Mouse (Mus musculus): Measurements from ENCODE around the gene Pm20d1. TPM values are rescaled to one million over a fixed set of nuclear protein-coding genes. Genes with fewer than 3 reads are reported as not detected.

Gene Pm20d1
- polyA plus RNA-seq, 1 experiment from 2014 or later = 17.3 TPM

GRCm38 (mm10) chr1:131771440-131771839, 25.7 kb upstream of the Pm20d1 start:
- H3K4me3 ChIP-seq (ENCODE audit: low read depth, low read length) = no peak overlapping the region
- no peaks in the 10 kb centered on the region for H3K9me3 ChIP-seq (ENCODE audit: control insufficient read depth)
- H3K36me3 ChIP-seq (ENCODE audit: control insufficient read depth, insufficient read depth) = no peaks in the 10 kb centered on the region
- H3K4me2 ChIP-seq (replicated peaks; ENCODE audit: low read depth) = no peak overlapping the region
- ATAC-seq = no peak
- H3K9ac ChIP-seq (ENCODE audit: low read depth, low read length) = no peak overlapping the region
- H3K4me1 ChIP-seq (replicated peaks; ENCODE audit: control insufficient read depth, insufficient read depth, low read length) = no peaks in the 10 kb centered on the region
- no peaks in the 10 kb centered on the region for H3K27me3 ChIP-seq (replicated peaks; ENCODE audit: control insufficient read depth, insufficient read depth, low read length)
- no peak for TF ChIP-seq CTCF (IDR thresholded peaks at IDR 0.05; ENCODE audit: low read depth)
- no peak overlapping the region for H3K27ac ChIP-seq (ENCODE audit: low read depth, low read length)

- no peak for ATAC-seq
- no peak overlapping the region for H3K4me3 ChIP-seq (ENCODE audit: low read depth, low read length)
- H3K27ac ChIP-seq (ENCODE audit: low read depth, low read length) = no peak overlapping the region
- no peak overlapping the region for H3K4me2 ChIP-seq (replicated peaks; ENCODE audit: low read depth)
- H3K9me3 ChIP-seq (ENCODE audit: control insufficient read depth) = no peaks in the 10 kb centered on the region
- TF ChIP-seq CTCF (IDR thresholded peaks at IDR 0.05; ENCODE audit: low read depth) = no peak
- 53% methylated on average over 3 of the region's 3 CpGs for WGBS
- H3K9ac ChIP-seq (ENCODE audit: low read depth, low read length) = no peak overlapping the region
- no peaks in the 10 kb centered on the region for H3K36me3 ChIP-seq (ENCODE audit: control insufficient read depth, insufficient read depth)
- H3K27me3 ChIP-seq (replicated peaks; ENCODE audit: control insufficient read depth, insufficient read depth, low read length) = no peaks in the 10 kb centered on the region
- no peaks in the 10 kb centered on the region for H3K4me1 ChIP-seq (replicated peaks; ENCODE audit: control insufficient read depth, insufficient read depth, low read length)
Observed at GRCm38 (mm10) chr1:131794591-131794990, 2.6 kb upstream of the Pm20d1 start.

GRCm38 (mm10) chr1:131795171-131795570, 2.0 kb upstream of the Pm20d1 start:
- Histone ChIP-seq H3K9me3 (ENCODE audit: control insufficient read depth) (no peaks in the 10 kb centered on the region), H3K27ac (ENCODE audit: low read depth, low read length) (no peak overlapping the region), H3K4me1 (replicated peaks; ENCODE audit: control insufficient read depth, insufficient read depth, low read length) (no peaks in the 10 kb centered on the region), H3K27me3 (replicated peaks; ENCODE audit: control insufficient read depth, insufficient read depth, low read length) (no peaks in the 10 kb centered on the region), H3K9ac (ENCODE audit: low read depth, low read length) (no peak overlapping the region), H3K36me3 (ENCODE audit: control insufficient read depth, insufficient read depth) (no peaks in the 10 kb centered on the region), H3K4me2 (replicated peaks; ENCODE audit: low read depth) (no peak overlapping the region), H3K4me3 (ENCODE audit: low read depth, low read length) (no peak overlapping the region)
- WGBS = 79% methylated on average over 3 of the region's 3 CpGs
- ATAC-seq = no peak
- no peak for TF ChIP-seq CTCF (IDR thresholded peaks at IDR 0.05; ENCODE audit: low read depth)

DNA sequence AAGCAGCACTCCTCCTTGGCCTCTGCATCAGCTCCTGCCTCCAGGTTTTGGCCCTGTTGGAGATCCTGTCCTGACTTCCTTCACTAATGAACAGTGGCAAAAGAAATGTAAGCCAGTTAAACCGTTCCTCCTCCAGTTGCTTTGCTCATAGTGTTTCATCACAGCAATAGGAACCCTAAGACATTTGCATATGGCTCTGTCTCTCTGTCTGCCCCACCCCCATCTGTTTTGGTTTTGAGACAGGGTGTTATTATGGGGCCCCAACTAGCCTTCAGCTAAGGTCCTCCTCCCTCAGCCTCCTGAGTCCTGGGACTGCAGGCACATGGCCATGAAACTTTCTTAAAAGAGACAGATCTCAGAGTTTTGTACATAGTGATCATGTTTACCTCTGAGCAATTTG, 2.8 kb downstream of the Pm20d1 start:
- Histone ChIP-seq H3K9ac (ENCODE audit: low read depth, low read length) (no peak overlapping the region), H3K27me3 (replicated peaks; ENCODE audit: control insufficient read depth, insufficient read depth, low read length) (no peaks in the 10 kb centered on the region), H3K36me3 (ENCODE audit: control insufficient read depth, insufficient read depth) (0 out of 2 replicates have a peak, but pooled peaks cover 4% of the 10 kb centered on the region), H3K9me3 (ENCODE audit: control insufficient read depth) (no peaks in the 10 kb centered on the region), H3K4me1 (replicated peaks; ENCODE audit: control insufficient read depth, insufficient read depth, low read length) (no peaks in the 10 kb centered on the region), H3K27ac (ENCODE audit: low read depth, low read length) (no peak overlapping the region), H3K4me3 (ENCODE audit: low read depth, low read length) (no peak overlapping the region), H3K4me2 (replicated peaks; ENCODE audit: low read depth) (no peak overlapping the region)
- no peak for TF ChIP-seq CTCF (IDR thresholded peaks at IDR 0.05; ENCODE audit: low read depth)
- 50% methylated on average over 1 of the region's 1 CpGs for WGBS
- ATAC-seq = no peak

DNA sequence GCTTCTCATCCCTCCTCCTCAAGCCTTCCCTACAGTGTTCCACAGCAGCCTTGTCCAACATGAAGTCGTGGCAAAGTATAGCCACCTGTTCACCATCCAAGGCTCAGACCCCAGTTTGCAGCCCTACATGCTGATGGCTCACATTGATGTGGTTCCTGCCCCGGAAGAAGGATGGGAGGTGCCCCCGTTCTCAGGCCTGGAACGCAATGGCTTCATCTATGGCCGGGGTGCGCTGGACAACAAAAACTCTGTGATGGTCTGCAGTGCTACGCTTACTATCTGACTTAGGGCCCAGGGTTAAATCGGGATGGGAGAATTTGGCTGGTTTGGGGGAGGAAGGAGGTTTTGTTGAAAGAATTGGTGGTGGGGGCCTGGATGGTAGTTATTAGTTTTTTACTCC, 3.9 kb downstream of the Pm20d1 start:
- no peak overlapping the region for H3K27ac ChIP-seq (ENCODE audit: low read depth, low read length)
- TF ChIP-seq CTCF (IDR thresholded peaks at IDR 0.05; ENCODE audit: low read depth) = no peak
- no peak overlapping the region for H3K4me3 ChIP-seq (ENCODE audit: low read depth, low read length)
- H3K36me3 ChIP-seq (ENCODE audit: control insufficient read depth, insufficient read depth) = 0 out of 2 replicates have a peak, but pooled peaks cover 4% of the 10 kb centered on the region
- H3K27me3 ChIP-seq (replicated peaks; ENCODE audit: control insufficient read depth, insufficient read depth, low read length) = no peaks in the 10 kb centered on the region
- no peak overlapping the region for H3K4me2 ChIP-seq (replicated peaks; ENCODE audit: low read depth)
- 95% methylated on average over 8 of the region's 8 CpGs for WGBS
- no peaks in the 10 kb centered on the region for H3K4me1 ChIP-seq (replicated peaks; ENCODE audit: control insufficient read depth, insufficient read depth, low read length)
- no peak for ATAC-seq
- no peaks in the 10 kb centered on the region for H3K9me3 ChIP-seq (ENCODE audit: control insufficient read depth)
- H3K9ac ChIP-seq (ENCODE audit: low read depth, low read length) = no peak overlapping the region

DNA sequence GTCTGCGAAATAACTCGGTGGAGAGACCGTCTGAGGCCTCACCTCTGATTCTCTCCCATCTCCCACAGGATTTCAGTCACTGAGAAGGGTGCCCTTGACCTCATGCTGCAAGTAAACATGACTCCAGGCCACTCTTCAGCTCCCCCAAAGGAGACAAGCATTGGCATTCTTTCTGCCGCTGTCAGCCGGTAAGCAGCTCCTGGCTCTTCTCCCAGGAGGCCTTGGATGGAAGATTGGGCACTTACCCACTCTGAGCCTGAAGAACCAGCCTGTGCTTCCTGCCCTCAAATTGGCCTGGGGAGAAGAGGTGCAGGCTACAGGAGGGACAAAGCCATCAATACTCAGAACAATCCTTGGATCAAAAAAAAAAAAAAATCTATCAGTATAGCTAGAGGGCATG, 5.5 kb downstream of the Pm20d1 start:
- Histone ChIP-seq H3K27me3 (replicated peaks; ENCODE audit: control insufficient read depth, insufficient read depth, low read length) (no peaks in the 10 kb centered on the region), H3K9ac (ENCODE audit: low read depth, low read length) (no peak overlapping the region), H3K4me3 (ENCODE audit: low read depth, low read length) (no peak overlapping the region), H3K4me2 (replicated peaks; ENCODE audit: low read depth) (no peak overlapping the region), H3K9me3 (ENCODE audit: control insufficient read depth) (no peaks in the 10 kb centered on the region), H3K4me1 (replicated peaks; ENCODE audit: control insufficient read depth, insufficient read depth, low read length) (no peaks in the 10 kb centered on the region), H3K27ac (ENCODE audit: low read depth, low read length) (no peak overlapping the region), H3K36me3 (ENCODE audit: control insufficient read depth, insufficient read depth) (0 out of 2 replicates have a peak, but pooled peaks cover 4% of the 10 kb centered on the region)
- no peak for ATAC-seq
- WGBS = 81% methylated on average over 5 of the region's 5 CpGs
- TF ChIP-seq CTCF (IDR thresholded peaks at IDR 0.05; ENCODE audit: low read depth) = no peak

- H3K9me3 ChIP-seq (ENCODE audit: control insufficient read depth) = no peaks in the 10 kb centered on the region
- no peak overlapping the region for H3K4me3 ChIP-seq (ENCODE audit: low read depth, low read length)
- H3K4me1 ChIP-seq (replicated peaks; ENCODE audit: control insufficient read depth, insufficient read depth, low read length) = no peaks in the 10 kb centered on the region
- no peak overlapping the region for H3K9ac ChIP-seq (ENCODE audit: low read depth, low read length)
- H3K27ac ChIP-seq (ENCODE audit: low read depth, low read length) = no peak overlapping the region
- H3K27me3 ChIP-seq (replicated peaks; ENCODE audit: control insufficient read depth, insufficient read depth, low read length) = no peaks in the 10 kb centered on the region
- no peak for TF ChIP-seq CTCF (IDR thresholded peaks at IDR 0.05; ENCODE audit: low read depth)
- 98% methylated on average over 3 of the region's 3 CpGs for WGBS
- no peak overlapping the region for H3K4me2 ChIP-seq (replicated peaks; ENCODE audit: low read depth)
- ATAC-seq = no peak
- 0 out of 2 replicates have a peak, but pooled peaks cover 4% of the 10 kb centered on the region for H3K36me3 ChIP-seq (ENCODE audit: control insufficient read depth, insufficient read depth)
Observed at GRCm38 (mm10) chr1:131804166-131804565, 7.0 kb downstream of the Pm20d1 start.
